Mouse (Mus musculus): Measurements from ENCODE around the gene Gtf2f2. TPM values are rescaled to one million over a fixed set of nuclear protein-coding genes. Genes with fewer than 3 reads are reported as not detected.
"Not testable (repeated sequence)": the region's sequence is repeated elsewhere in the genome, so short reads cannot be mapped to it uniquely, and the experiment has no call there.

The Gtf2f2 gene
- polyA plus RNA-seq, 1 experiment, result 3.2 TPM

DNA sequence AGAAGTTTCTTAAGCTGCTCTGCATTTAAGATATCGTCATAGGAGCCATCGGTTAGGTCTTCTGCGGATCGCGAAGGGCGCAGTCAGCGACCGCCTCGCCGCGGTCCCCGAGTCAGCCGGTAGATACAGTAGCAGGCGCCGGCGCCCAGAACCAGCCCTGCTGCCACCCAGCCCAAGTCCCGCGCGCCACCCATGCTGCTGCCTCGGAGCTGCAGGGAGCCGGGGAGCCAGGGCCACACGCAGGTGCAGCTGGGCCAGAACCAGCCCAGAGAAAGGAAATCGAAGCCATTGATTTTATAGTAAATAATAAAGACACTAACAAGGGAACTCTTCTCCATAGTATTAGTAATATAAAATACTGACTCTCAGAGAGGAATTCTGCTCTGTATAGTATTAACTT lies 79.4 kb downstream of the Gtf2f2 start:
- no peak overlapping the region for H3K4me3 ChIP-seq (ENCODE audit: insufficient read depth, low read depth, low read length)
- no peak for TF ChIP-seq POLR2A (IDR thresholded peaks at IDR 0.05; ENCODE audit: low read depth, low read length)
- no peak for TF ChIP-seq CTCF (conservative IDR thresholded peaks at IDR 0.05; ENCODE audit: insufficient read depth, insufficient read length, low read depth, low read length)
- no peaks in the 10 kb centered on the region for H3K27me3 ChIP-seq (replicated peaks; ENCODE audit: control insufficient read depth, insufficient read depth, low read length)
- no peak overlapping the region for H3K27ac ChIP-seq (ENCODE audit: insufficient read depth, low read depth, low read length)
- WGBS, result 97% methylated on average over 23 of the region's 23 CpGs
- DNase-seq, result peak; percentile 11
- no peaks in the 10 kb centered on the region for H3K4me1 ChIP-seq (ENCODE audit: control insufficient read depth, insufficient read depth, low read length)
- H3K36me3 ChIP-seq (ENCODE audit: control insufficient read depth, insufficient read depth, low read length), result no peaks in the 10 kb centered on the region

- H3K27ac ChIP-seq (ENCODE audit: insufficient read depth, low read depth, low read length); H3K4me1 ChIP-seq (ENCODE audit: control insufficient read depth, insufficient read depth, low read length); H3K4me3 ChIP-seq (ENCODE audit: insufficient read depth, low read depth, low read length); H3K36me3 ChIP-seq (ENCODE audit: control insufficient read depth, insufficient read depth, low read length); H3K27me3 ChIP-seq (replicated peaks; ENCODE audit: control insufficient read depth, insufficient read depth, low read length); DNase-seq: not testable (repeated sequence)
- 95% methylated on average over 8 of the region's 8 CpGs for WGBS
These were observed 81.0 kb downstream of the Gtf2f2 start for GRCm38 (mm10) chr14:75929713-75930112.

- Histone ChIP-seq H3K36me3 (ENCODE audit: control insufficient read depth, insufficient read depth, low read length) (no peaks in the 10 kb centered on the region), H3K4me3 (ENCODE audit: insufficient read depth, low read depth, low read length) (no peak overlapping the region), H3K27me3 (replicated peaks; ENCODE audit: control insufficient read depth, insufficient read depth, low read length) (no peaks in the 10 kb centered on the region), H3K4me1 (ENCODE audit: control insufficient read depth, insufficient read depth, low read length) (no peaks in the 10 kb centered on the region), H3K27ac (ENCODE audit: insufficient read depth, low read depth, low read length) (no peak overlapping the region)
- TF ChIP-seq CTCF (conservative IDR thresholded peaks at IDR 0.05; ENCODE audit: insufficient read depth, insufficient read length, low read depth, low read length) (no peak), POLR2A (IDR thresholded peaks at IDR 0.05; ENCODE audit: low read depth, low read length) (no peak)
- WGBS, result 96% methylated on average over 1 of the region's 1 CpGs
- no peak for DNase-seq
These were observed 87.2 kb downstream of the Gtf2f2 start for GRCm38 (mm10) chr14:75923314-75924052.

DNA sequence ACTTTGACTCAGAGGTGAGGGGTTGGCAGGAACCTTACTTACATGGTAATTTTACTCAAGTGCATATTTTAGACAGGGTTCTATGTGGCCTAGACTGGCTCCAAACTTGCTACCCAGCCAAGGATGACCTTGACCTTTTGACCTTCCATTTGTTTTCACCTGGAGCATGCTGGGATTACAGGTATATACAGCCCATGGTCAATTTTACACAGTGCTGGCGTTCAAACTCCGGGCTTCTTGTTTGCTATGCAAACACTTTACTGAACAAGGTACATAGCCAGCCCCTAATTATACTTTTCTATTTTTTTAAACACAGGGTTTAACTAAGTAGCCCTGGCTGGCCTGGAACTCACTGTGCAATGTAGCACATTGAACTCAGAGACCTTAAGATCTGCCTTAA lies 98.0 kb downstream of the Gtf2f2 start:
- 89% methylated on average over 2 of the region's 2 CpGs for WGBS
- H3K4me3 ChIP-seq (ENCODE audit: insufficient read depth, low read depth, low read length), result no peak overlapping the region
- H3K27me3 ChIP-seq (replicated peaks; ENCODE audit: control insufficient read depth, insufficient read depth, low read length), result no peaks in the 10 kb centered on the region
- DNase-seq, result no peak
- TF ChIP-seq CTCF (conservative IDR thresholded peaks at IDR 0.05; ENCODE audit: insufficient read depth, insufficient read length, low read depth, low read length) (no peak), POLR2A (IDR thresholded peaks at IDR 0.05; ENCODE audit: low read depth, low read length) (no peak)
- no peaks in the 10 kb centered on the region for H3K4me1 ChIP-seq (ENCODE audit: control insufficient read depth, insufficient read depth, low read length)
- H3K36me3 ChIP-seq (ENCODE audit: control insufficient read depth, insufficient read depth, low read length), result no peaks in the 10 kb centered on the region
- H3K27ac ChIP-seq (ENCODE audit: insufficient read depth, low read depth, low read length), result no peak overlapping the region

GRCm38 (mm10) chr14:75911968-75912367 lies 98.7 kb downstream of the Gtf2f2 start:
- no peak overlapping the region for H3K27ac ChIP-seq (ENCODE audit: insufficient read depth, low read depth, low read length)
- H3K27me3 ChIP-seq (replicated peaks; ENCODE audit: control insufficient read depth, insufficient read depth, low read length), result no peaks in the 10 kb centered on the region
- H3K4me3 ChIP-seq (ENCODE audit: insufficient read depth, low read depth, low read length), result no peak overlapping the region
- no peak for DNase-seq
- no peaks in the 10 kb centered on the region for H3K4me1 ChIP-seq (ENCODE audit: control insufficient read depth, insufficient read depth, low read length)
- WGBS, result 91% methylated on average over 6 of the region's 6 CpGs
- no peaks in the 10 kb centered on the region for H3K36me3 ChIP-seq (ENCODE audit: control insufficient read depth, insufficient read depth, low read length)
- TF ChIP-seq POLR2A (IDR thresholded peaks at IDR 0.05; ENCODE audit: low read depth, low read length) (no peak), CTCF (conservative IDR thresholded peaks at IDR 0.05; ENCODE audit: insufficient read depth, insufficient read length, low read depth, low read length) (no peak)

DNA sequence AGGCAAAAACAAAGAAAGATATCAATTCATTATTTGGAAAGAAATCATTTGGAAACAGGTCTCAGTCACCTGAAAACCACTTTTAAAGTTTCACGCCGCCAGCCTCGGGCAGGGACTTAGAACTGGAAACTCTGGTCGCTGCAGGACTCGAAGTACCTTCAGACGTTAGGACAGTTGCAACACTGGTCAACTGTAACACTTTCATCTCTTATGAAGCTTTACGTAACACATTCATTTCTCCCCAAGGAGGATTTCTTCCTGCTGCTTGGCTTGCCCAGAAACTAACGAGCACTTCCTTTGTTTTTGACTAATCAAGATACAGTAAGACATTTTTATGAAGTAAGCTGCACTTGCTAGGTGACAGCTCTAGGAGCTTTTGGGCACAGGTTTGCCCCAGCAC lies 103.7 kb downstream of the Gtf2f2 start:
- no peak for DNase-seq
- 83% methylated on average over 8 of the region's 8 CpGs for WGBS
- TF ChIP-seq CTCF (conservative IDR thresholded peaks at IDR 0.05; ENCODE audit: insufficient read depth, insufficient read length, low read depth, low read length), result no peak
- no peak for TF ChIP-seq POLR2A (IDR thresholded peaks at IDR 0.05; ENCODE audit: low read depth, low read length)

GRCm38 (mm10) chr14:75904972-75905371 lies 105.7 kb downstream of the Gtf2f2 start:
- no peak for DNase-seq
- H3K4me1 ChIP-seq (ENCODE audit: control insufficient read depth, insufficient read depth, low read length), result 0 out of 2 replicates have a peak, but pooled peaks cover 2% of the 10 kb centered on the region
- TF ChIP-seq POLR2A (IDR thresholded peaks at IDR 0.05; ENCODE audit: low read depth, low read length), result no peak
- no peak for TF ChIP-seq CTCF (conservative IDR thresholded peaks at IDR 0.05; ENCODE audit: insufficient read depth, insufficient read length, low read depth, low read length)
- peaks cover 7% of the 10 kb centered on the region for H3K36me3 ChIP-seq (ENCODE audit: control insufficient read depth, insufficient read depth, low read length)
- whole genome bisulfite sequencing, result 92% methylated on average over 3 of the region's 3 CpGs
- H3K27me3 ChIP-seq (replicated peaks; ENCODE audit: control insufficient read depth, insufficient read depth, low read length), result no peaks in the 10 kb centered on the region
- no peak overlapping the region for H3K4me3 ChIP-seq (ENCODE audit: insufficient read depth, low read depth, low read length)
- no peak overlapping the region for H3K27ac ChIP-seq (ENCODE audit: insufficient read depth, low read depth, low read length)

More for the DNA sequence above, 103.7 kb downstream of the Gtf2f2 start:
- Histone ChIP-seq H3K4me3 (ENCODE audit: insufficient read depth, low read depth, low read length) (no peak overlapping the region), H3K27ac (ENCODE audit: insufficient read depth, low read depth, low read length) (no peak overlapping the region), H3K36me3 (ENCODE audit: control insufficient read depth, insufficient read depth, low read length) (peaks cover 7% of the 10 kb centered on the region), H3K27me3 (replicated peaks; ENCODE audit: control insufficient read depth, insufficient read depth, low read length) (no peaks in the 10 kb centered on the region), H3K4me1 (ENCODE audit: control insufficient read depth, insufficient read depth, low read length) (no peaks in the 10 kb centered on the region)

All from kidney, adult 2 months (tissue).